Mouse (Mus musculus) liver, postnatal 0 days (tissue): ENCODE measurements at regions not wholly inside any gene's neighbourhood (a gene's known extent, or its start where the extent isn't known, plus 50 kb on each side); places are given as distances from the start of the nearest gene placed in this dataset.
A peak's percentile ranks its signal among the peaks of the same experiment; 100 is the strongest.

ENCODE experiments used
- ATAC-seq: fragments of 200-750 bp; cut with Nextera tagmentation; 2 replicates; pipeline ENCODE4 v1.8.0; 2017; ENCODE audit warnings: mild to moderate bottlenecking, moderate library complexity
- DNase-seq: peaks from one replicate; pipeline ENCODE4 v3.0.0-alpha.2; 2016
- H3K27ac ChIP-seq: fragments of 300-500 bp; sonication (generic); 2 replicates; pipeline ENCODE4 v1.5.1; 2014; ENCODE audit warnings: antibody characterized with exemption, moderate library complexity, mild to moderate bottlenecking, low read depth
- H3K27me3 ChIP-seq: fragments of 300-500 bp; sonication (generic); 2 replicates; pipeline ENCODE4 v1.6.1; 2014; ENCODE audit warnings: low read length, control low read depth, mixed read lengths; ENCODE audit not compliant: insufficient read depth
- H3K36me3 ChIP-seq: fragments of 300-500 bp; sonication (generic); replicated peaks from 2 replicates; pipeline ENCODE4 v1.6.1; 2014; ENCODE audit warnings: mild to moderate bottlenecking, control low read depth, low read length, moderate library complexity, mixed read lengths; ENCODE audit not compliant: insufficient read depth
- H3K4me1 ChIP-seq: fragments of 300-500 bp; sonication (generic); 2 replicates; pipeline ENCODE4 v1.6.1; 2014; ENCODE audit warnings: antibody characterized with exemption, mild to moderate bottlenecking, control low read depth; ENCODE audit not compliant: insufficient read depth
- H3K4me2 ChIP-seq: fragments of 300-500 bp; sonication (generic); 2 replicates; pipeline ENCODE4 v1.6.1; 2014; ENCODE audit warnings: low read depth, mild to moderate bottlenecking, low read length, moderate library complexity, mixed read lengths
- H3K4me3 ChIP-seq: fragments of 300-500 bp; sonication (generic); 2 replicates; pipeline ENCODE4 v1.5.1; 2014; ENCODE audit warnings: low read depth, low read length
- H3K9ac ChIP-seq: fragments of 300-500 bp; sonication (generic); replicated peaks from 2 replicates; pipeline ENCODE4 v1.6.1; 2014; ENCODE audit warnings: mild to moderate bottlenecking, moderate library complexity
- H3K9me3 ChIP-seq: fragments of 300-500 bp; sonication (generic); 2 replicates; pipeline ENCODE4 v1.6.1; 2016; ENCODE audit warnings: mild to moderate bottlenecking, control low read depth, low read length, mixed read lengths
- CTCF ChIP-seq: sonication (generic); IDR thresholded peaks from 2 replicates; pipeline ENCODE4 v1.5.1; 2016; ENCODE audit warnings: antibody characterized with exemption, low read depth
- EP300 ChIP-seq: IDR thresholded peaks from 2 replicates; pipeline ENCODE4 v1.6.1; 2016; ENCODE audit warnings: antibody characterized with exemption, low read depth, mild to moderate bottlenecking
- WGBS: fragments of 180-500 bp; shearing (Covaris S2); extraction: QIAGEN DNeasy Blood & Tissue Kit; methylation state at CpG from one replicate; pipeline ENCODE4 v1.1.7; 2014; ENCODE audit not compliant: insufficient replicate concordance; 5-methylcytosine and 5-hydroxymethylcytosine counted together

DNA sequence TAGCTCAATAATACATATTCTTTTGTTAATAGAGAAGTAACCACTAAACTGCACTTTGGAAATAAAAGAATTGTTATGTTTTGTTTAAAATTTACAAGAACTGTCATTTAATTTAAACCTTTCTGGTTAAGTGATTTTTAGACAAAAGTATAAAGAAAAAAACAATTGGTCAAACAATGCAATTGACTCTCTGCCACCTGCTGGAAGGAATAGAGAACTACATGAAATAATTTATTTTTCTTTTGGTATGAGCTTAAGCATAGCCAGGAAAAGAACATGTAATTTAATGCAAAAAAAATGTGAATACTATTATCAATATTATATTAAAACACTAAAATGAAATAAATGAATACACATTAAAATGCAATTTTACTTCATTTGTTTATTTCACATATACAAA is 465.5 kb upstream of the Pcdh10 start:
- ATAC-seq: no peak

DNA sequence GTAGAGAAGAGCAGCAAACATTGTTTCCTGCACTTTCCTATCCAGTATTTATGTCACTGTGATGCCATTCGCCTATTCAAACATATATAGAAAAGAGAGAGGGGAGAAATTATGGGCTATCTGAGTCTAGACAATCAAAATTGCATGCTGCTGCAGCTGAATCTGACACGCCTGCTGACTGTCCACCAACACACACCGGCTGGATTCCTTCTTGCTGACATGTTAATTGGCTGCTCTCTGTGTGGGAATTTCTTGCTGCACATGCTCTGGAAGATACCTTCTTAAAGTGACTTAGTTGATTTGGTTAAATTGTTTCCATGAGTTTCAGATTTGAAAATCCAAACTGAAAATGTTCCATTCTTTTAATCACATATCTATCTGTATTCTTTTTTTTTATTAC is 463.9 kb upstream of the Pcdh10 start:
- TF ChIP-seq CTCF (no peak), EP300 (no peak)
- Histone ChIP-seq H3K4me3 (no peak overlapping the region), H3K27ac (no peak overlapping the region), H3K36me3 (no peaks in the 10 kb centered on the region), H3K9me3 (no peaks in the 10 kb centered on the region), H3K27me3 (no peaks in the 10 kb centered on the region), H3K4me1 (no peaks in the 10 kb centered on the region), H3K9ac (no peak overlapping the region), H3K4me2 (no peak overlapping the region)
- DNase-seq: no peak
- no peak for ATAC-seq
- WGBS: 78% methylated on average over 3 of the region's 3 CpGs

More for the DNA sequence above, 465.5 kb upstream of the Pcdh10 start:
- H3K4me2 ChIP-seq: no peak overlapping the region
- no peak overlapping the region for H3K4me3 ChIP-seq
- H3K27ac ChIP-seq: no peak overlapping the region
- DNase-seq: no peak
- no peak overlapping the region for H3K9ac ChIP-seq
- H3K9me3 ChIP-seq: no peaks in the 10 kb centered on the region
- no peaks in the 10 kb centered on the region for H3K4me1 ChIP-seq
- no peak for TF ChIP-seq EP300
- peak; percentile 44 for TF ChIP-seq CTCF
- no peaks in the 10 kb centered on the region for H3K36me3 ChIP-seq
- H3K27me3 ChIP-seq: no peaks in the 10 kb centered on the region
